Mouse (Mus musculus) hindbrain, embryonic 12.5 days (tissue): ENCODE measurements around the gene Tmie. TPM values are rescaled to one million over a fixed set of nuclear protein-coding genes. Genes with fewer than 3 reads are reported as not detected.

ENCODE experiments used
- ATAC-seq: fragments of 200-750 bp; cut with Nextera tagmentation; 2 replicates; pipeline ENCODE4 v1.8.0; 2017; ENCODE audit warnings: moderate TSS enrichment; ENCODE audit not compliant: low FRiP score
- H3K27ac ChIP-seq: fragments of 300-500 bp; sonication (generic); 2 replicates; pipeline ENCODE4 v1.5.1; 2016; ENCODE audit warnings: mild to moderate bottlenecking
- H3K27me3 ChIP-seq: fragments of 300-500 bp; sonication (generic); 2 replicates; pipeline ENCODE4 v1.6.1; 2016; ENCODE audit warnings: mild to moderate bottlenecking
- H3K36me3 ChIP-seq: fragments of 300-500 bp; sonication (generic); 2 replicates; pipeline ENCODE4 v1.6.1; 2016; ENCODE audit warnings: mild to moderate bottlenecking
- H3K4me1 ChIP-seq: fragments of 300-500 bp; sonication (generic); 2 replicates; pipeline ENCODE4 v1.6.1; 2016
- H3K4me2 ChIP-seq: fragments of 300-500 bp; sonication (generic); replicated peaks from 2 replicates; pipeline ENCODE4 v1.6.1; 2016; ENCODE audit warnings: mild to moderate bottlenecking
- H3K4me3 ChIP-seq: fragments of 300-500 bp; sonication (generic); 2 replicates; pipeline ENCODE4 v1.5.1; 2016; ENCODE audit warnings: mild to moderate bottlenecking
- H3K9ac ChIP-seq: fragments of 300-500 bp; sonication (generic); 2 replicates; pipeline ENCODE4 v1.6.1; 2016; ENCODE audit warnings: mild to moderate bottlenecking, moderate library complexity
- H3K9me3 ChIP-seq: fragments of 300-500 bp; sonication (generic); replicated peaks from 2 replicates; pipeline ENCODE4 v1.6.1; 2016; ENCODE audit warnings: mild to moderate bottlenecking
- WGBS: fragments of 180-500 bp; shearing (Covaris S2); methylation state at CpG from one replicate; pipeline ENCODE4 v1.1.7; 2016; 5-methylcytosine and 5-hydroxymethylcytosine counted together
- polyA plus RNA-seq: library from polyadenylated mRNA; unstranded; fragments of >200 nt; fragmentation: Nextera tagmentation; extraction: Ambion mirVana; gene quantifications from 2 replicates; pipeline ENCODE4 v1.2.1, GENCODE M21; 2016

Tmie gene
- 1.1 and 1.2 TPM in 2 replicates for polyA plus RNA-seq

DNA sequence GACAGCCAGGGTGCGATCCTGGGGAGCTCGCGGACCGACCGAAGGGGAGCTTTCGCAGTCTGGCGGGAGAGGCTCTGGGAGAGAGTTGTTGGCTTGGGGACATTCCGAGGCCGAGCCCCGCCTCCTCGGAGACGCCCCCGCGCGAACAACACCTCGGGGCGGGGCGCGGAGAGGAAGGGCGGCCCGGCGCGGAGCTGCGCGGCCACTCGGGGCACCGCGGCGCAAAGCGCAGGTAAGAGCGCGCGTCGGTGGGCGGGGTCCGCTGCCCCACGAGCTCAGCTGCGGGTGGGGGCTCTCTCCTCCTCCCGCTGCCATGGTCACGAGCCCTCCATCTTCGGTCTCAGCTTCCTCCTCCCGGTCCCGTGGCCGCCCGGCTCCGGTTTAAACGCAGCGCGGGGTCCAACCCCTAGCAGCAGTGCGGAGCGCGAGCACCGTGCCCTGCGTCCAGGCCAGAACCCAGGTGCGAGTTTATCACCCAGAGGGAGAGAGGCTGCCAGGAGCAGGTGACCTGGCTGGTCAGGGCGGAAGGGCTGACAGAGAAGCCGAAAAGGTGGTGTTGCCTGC is at the start of gene Tmie:
TSS of gene Tmie (minus strand) at position 116 of the 564 bp plus-strand sequence.
- Histone ChIP-seq H3K4me3 (peak within 1 kb of the TSS; percentile 51), H3K9me3 (no peaks in the 10 kb centered on the region), H3K27ac (no peak within 1 kb of the TSS), H3K9ac (peak within 1 kb of the TSS; percentile 56), H3K4me2 (peak within 1 kb of the TSS; percentile 89), H3K36me3 (no peaks in the 10 kb centered on the region), H3K4me1 (peaks cover 22% of the 10 kb centered on the region), H3K27me3 (peaks cover 59% of the 10 kb centered on the region)
- ATAC-seq, result no peak
- under 1% methylated on average over 56 of the region's 57 CpGs for WGBS

GRCm38 (mm10) chr9:110922759-110923158 is 42.8 kb upstream of the Tmie start:
- Histone ChIP-seq H3K9ac (no peak overlapping the region), H3K4me3 (no peak overlapping the region), H3K9me3 (no peaks in the 10 kb centered on the region), H3K27me3 (no peaks in the 10 kb centered on the region), H3K4me1 (0 out of 2 replicates have a peak, but pooled peaks cover 5% of the 10 kb centered on the region), H3K4me2 (no peak overlapping the region), H3K36me3 (no peaks in the 10 kb centered on the region), H3K27ac (no peak overlapping the region)
- no peak for ATAC-seq
- WGBS, result 19% methylated on average over 7 of the region's 7 CpGs

GRCm38 (mm10) chr9:110920665-110921419 is 40.9 kb upstream of the Tmie start:
- Histone ChIP-seq H3K9me3 (no peaks in the 10 kb centered on the region), H3K27me3 (no peaks in the 10 kb centered on the region), H3K36me3 (no peaks in the 10 kb centered on the region), H3K4me2 (no peak overlapping the region), H3K4me1 (0 out of 2 replicates have a peak, but pooled peaks cover 5% of the 10 kb centered on the region), H3K4me3 (no peak overlapping the region), H3K27ac (no peak overlapping the region), H3K9ac (no peak overlapping the region)
- no peak for ATAC-seq
- WGBS, result 51% methylated on average over 15 of the region's 15 CpGs

GRCm38 (mm10) chr9:110916786-110917185 is 36.9 kb upstream of the Tmie start, which contains the start of gene Fam240a:
Gene Fam240a, minus strand, starts transcription at chr9:110916861.
- H3K4me3 ChIP-seq, result no peak within 1 kb of the TSS
- 88% methylated on average over 7 of the region's 7 CpGs for WGBS
- H3K27me3 ChIP-seq, result peaks cover 4% of the 10 kb centered on the region; the same call in 1 of the 2 replicates
- 0 out of 2 replicates have a peak, but pooled peaks cover 5% of the 10 kb centered on the region for H3K4me1 ChIP-seq
- no peak within 1 kb of the TSS for H3K9ac ChIP-seq
- ATAC-seq, result no peak
- H3K27ac ChIP-seq, result no peak within 1 kb of the TSS
- no peaks in the 10 kb centered on the region for H3K36me3 ChIP-seq
- no peaks in the 10 kb centered on the region for H3K9me3 ChIP-seq
- H3K4me2 ChIP-seq, result no peak within 1 kb of the TSS

GRCm38 (mm10) chr9:110915466-110915865 is 35.6 kb upstream of the Tmie start:
- WGBS, result 75% methylated on average over 8 of the region's 8 CpGs
- H3K9ac ChIP-seq, result no peak overlapping the region
- H3K4me1 ChIP-seq, result no peaks in the 10 kb centered on the region
- no peak overlapping the region for H3K4me2 ChIP-seq
- H3K9me3 ChIP-seq, result no peaks in the 10 kb centered on the region
- H3K27ac ChIP-seq, result no peak overlapping the region
- no peak for ATAC-seq
- no peak overlapping the region for H3K4me3 ChIP-seq
- H3K27me3 ChIP-seq, result peaks cover 4% of the 10 kb centered on the region; the same call in 1 of the 2 replicates
- no peaks in the 10 kb centered on the region for H3K36me3 ChIP-seq

GRCm38 (mm10) chr9:110914631-110915236 is 34.8 kb upstream of the Tmie start:
- WGBS, result 59% methylated on average over 21 of the region's 21 CpGs
- no peaks in the 10 kb centered on the region for H3K36me3 ChIP-seq
- no peak overlapping the region for H3K4me2 ChIP-seq
- H3K27ac ChIP-seq, result no peak overlapping the region
- no peaks in the 10 kb centered on the region for H3K9me3 ChIP-seq
- ATAC-seq, result no peak
- no peaks in the 10 kb centered on the region for H3K4me1 ChIP-seq
- peaks cover 4% of the 10 kb centered on the region; the same call in 1 of the 2 replicates for H3K27me3 ChIP-seq
- no peak overlapping the region for H3K4me3 ChIP-seq
- no peak overlapping the region for H3K9ac ChIP-seq

DNA sequence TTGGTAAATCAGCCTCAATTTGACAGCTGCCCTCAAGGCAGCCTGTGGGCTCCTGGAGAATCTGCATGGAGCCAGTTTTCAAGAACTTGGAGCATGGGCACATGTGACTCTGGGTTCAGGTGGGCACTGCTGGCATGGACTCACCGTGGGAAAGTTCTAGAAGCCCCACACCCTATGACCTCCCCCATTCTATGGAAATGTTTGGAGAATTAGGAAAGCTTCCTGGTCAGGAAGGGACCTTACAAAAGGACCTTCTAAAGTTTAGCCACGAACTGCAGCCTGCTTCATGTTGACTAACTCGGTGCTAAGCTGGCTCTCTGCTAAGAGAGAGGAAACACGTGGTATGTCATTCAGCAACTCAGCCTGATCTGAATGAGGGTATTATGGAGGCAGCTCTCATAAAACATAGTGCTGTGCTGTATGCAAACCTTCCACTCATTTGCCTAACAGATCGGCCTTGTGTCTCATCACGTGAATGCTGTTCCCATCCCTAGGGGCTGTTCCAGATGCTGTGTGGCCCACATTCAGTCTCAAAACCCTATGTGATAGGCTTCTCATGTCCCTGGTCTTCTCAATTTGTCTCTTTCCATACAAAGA is 29.6 kb upstream of the Tmie start:
- no peak for ATAC-seq
- Histone ChIP-seq H3K4me2 (no peak overlapping the region), H3K9me3 (0 out of 2 replicates have a peak, but pooled peaks cover 6% of the 10 kb centered on the region), H3K36me3 (no peaks in the 10 kb centered on the region), H3K4me3 (no peak overlapping the region), H3K27ac (no peak overlapping the region), H3K27me3 (peaks cover 4% of the 10 kb centered on the region; the same call in 1 of the 2 replicates), H3K9ac (no peak overlapping the region), H3K4me1 (no peaks in the 10 kb centered on the region)
- 85% methylated on average over 6 of the region's 6 CpGs for WGBS

DNA sequence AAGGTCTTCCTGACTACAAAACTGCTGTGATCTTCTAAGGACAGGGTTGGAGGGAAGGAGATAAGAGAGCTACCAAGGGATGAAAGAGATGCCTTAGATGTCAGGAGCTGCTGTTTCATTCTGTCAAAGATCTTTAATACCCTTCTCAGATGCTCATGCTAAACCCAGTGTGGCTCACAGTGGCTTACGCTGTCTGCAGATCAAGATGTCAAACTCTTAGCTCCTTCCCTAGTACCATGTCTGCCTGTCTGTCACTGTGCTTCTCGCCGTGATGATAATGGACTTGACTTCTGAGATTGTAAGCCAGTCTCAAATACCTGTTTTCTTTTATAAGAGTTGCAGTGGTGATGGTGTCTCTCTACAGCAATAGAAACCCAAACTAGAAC is 28.7 kb upstream of the Tmie start:
- ATAC-seq, result no peak
- H3K4me1 ChIP-seq, result no peaks in the 10 kb centered on the region
- peaks cover 4% of the 10 kb centered on the region; the same call in 1 of the 2 replicates for H3K27me3 ChIP-seq
- no peaks in the 10 kb centered on the region for H3K36me3 ChIP-seq
- H3K4me2 ChIP-seq, result no peak overlapping the region
- no peak overlapping the region for H3K27ac ChIP-seq
- no peak overlapping the region for H3K9ac ChIP-seq
- 0 out of 2 replicates have a peak, but pooled peaks cover 6% of the 10 kb centered on the region for H3K9me3 ChIP-seq
- no peak overlapping the region for H3K4me3 ChIP-seq
- 98% methylated on average over 3 of the region's 3 CpGs for WGBS

- H3K9me3 ChIP-seq, result 0 out of 2 replicates have a peak, but pooled peaks cover 6% of the 10 kb centered on the region
- H3K27ac ChIP-seq, result no peak overlapping the region
- H3K36me3 ChIP-seq, result no peaks in the 10 kb centered on the region
- no peak overlapping the region for H3K4me2 ChIP-seq
- no peaks in the 10 kb centered on the region for H3K4me1 ChIP-seq
- no peak overlapping the region for H3K4me3 ChIP-seq
- WGBS, result 83% methylated on average over 4 of the region's 4 CpGs
- no peak for ATAC-seq
- no peak overlapping the region for H3K9ac ChIP-seq
- H3K27me3 ChIP-seq, result no peaks in the 10 kb centered on the region
Measured at GRCm38 (mm10) chr9:110907838-110908630, 28.1 kb upstream of the Tmie start.

- no peaks in the 10 kb centered on the region for H3K36me3 ChIP-seq
- no peaks in the 10 kb centered on the region for H3K4me1 ChIP-seq
- H3K9me3 ChIP-seq, result 0 out of 2 replicates have a peak, but pooled peaks cover 6% of the 10 kb centered on the region
- H3K4me2 ChIP-seq, result no peak overlapping the region
- WGBS, result 92% methylated on average over 11 of the region's 11 CpGs
- ATAC-seq, result no peak
- H3K27me3 ChIP-seq, result no peaks in the 10 kb centered on the region
- no peak overlapping the region for H3K4me3 ChIP-seq
- H3K27ac ChIP-seq, result no peak overlapping the region
- H3K9ac ChIP-seq, result no peak overlapping the region
Measured at GRCm38 (mm10) chr9:110907201-110907837, 27.4 kb upstream of the Tmie start.

DNA sequence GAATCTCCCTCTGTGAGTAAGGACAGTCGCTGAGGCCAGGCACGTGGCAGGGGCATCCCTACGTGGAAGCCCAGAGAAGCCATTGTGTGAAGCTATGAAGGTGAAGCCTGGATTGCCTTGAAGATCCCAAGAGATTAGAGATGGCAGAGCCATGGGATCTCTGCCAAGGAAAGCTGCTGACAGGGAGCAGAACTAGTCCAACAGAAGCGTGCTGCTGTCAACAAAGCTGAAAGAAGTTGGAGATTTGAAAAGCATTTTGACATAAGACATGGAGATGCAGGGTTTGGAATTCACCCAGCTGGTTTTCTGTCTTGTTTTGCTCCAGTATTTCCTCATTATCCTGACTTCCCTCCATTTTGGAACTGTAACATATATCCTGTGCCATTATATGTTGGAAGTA is 22.4 kb upstream of the Tmie start:
- H3K36me3 ChIP-seq, result no peaks in the 10 kb centered on the region
- 0 out of 2 replicates have a peak, but pooled peaks cover 2% of the 10 kb centered on the region for H3K9me3 ChIP-seq
- no peak overlapping the region for H3K27ac ChIP-seq
- no peaks in the 10 kb centered on the region for H3K4me1 ChIP-seq
- WGBS, result 87% methylated on average over 4 of the region's 4 CpGs
- H3K9ac ChIP-seq, result no peak overlapping the region
- peaks cover 6% of the 10 kb centered on the region; the same call in 1 of the 2 replicates for H3K27me3 ChIP-seq
- H3K4me2 ChIP-seq, result no peak overlapping the region
- no peak for ATAC-seq
- no peak overlapping the region for H3K4me3 ChIP-seq
